In the genomic region with DNA sequence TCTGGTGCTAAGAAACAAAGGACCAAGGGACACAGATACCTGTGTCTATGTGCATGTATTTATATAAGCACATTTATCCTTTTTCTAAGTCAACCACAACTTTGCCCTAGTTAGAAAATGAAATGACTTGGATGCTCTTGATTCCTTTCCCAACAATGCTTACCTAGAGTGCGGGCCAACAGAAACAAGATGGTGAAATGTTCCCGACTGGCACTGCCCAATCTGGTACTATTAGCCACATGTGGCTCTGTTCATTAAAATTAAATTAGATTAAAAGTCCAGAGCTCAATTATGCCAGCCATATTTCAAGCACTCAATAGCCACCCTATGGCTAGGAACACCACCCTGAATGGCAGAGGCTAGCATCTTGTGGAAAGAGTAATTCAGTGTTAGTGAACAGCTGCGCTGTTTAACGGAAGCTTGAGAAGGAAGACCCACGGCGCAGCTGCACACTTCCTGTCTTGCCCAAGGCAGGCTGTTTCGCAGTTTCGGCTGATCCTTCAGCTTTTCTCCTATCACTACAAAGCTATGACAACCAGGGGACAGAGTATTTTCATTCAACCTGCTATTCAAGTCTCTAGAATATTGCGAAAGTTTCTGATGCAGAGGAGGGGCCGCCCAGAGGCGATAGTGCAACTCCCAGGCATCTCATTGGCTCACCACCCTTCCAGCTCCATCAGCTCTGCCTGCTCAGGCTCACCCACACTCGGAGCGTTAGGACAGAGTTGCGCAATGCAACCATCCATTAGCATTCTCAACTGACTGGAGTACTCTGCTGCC, we compare ENCODE assay signal across 8 mouse cellular contexts. TPM values are rescaled to one million over a fixed set of nuclear protein-coding genes. Genes with fewer than 3 reads are reported as not detected.
DNase-seq lines count a peak whose midpoint lies in the region; ATAC-seq and TF ChIP-seq lines count a peak whose summit lies in the region.

No protein-coding gene starts in this region.

- H3K4me2 ChIP-seq in heart, embryonic 11.5 days: no peak overlapping the region

- WGBS in heart, embryonic 11.5 days (ENCODE audit: insufficient replicate concordance): 70% methylated on average over 14 of the region's 14 CpGs
- WGBS in kidney, adult 2 months: 58% methylated on average over 14 of the region's 14 CpGs

- no peak for TF ChIP-seq POLR2A in bone marrow macrophage, adult 2 months (IDR thresholded peaks at IDR 0.05; ENCODE audit: borderline replicate concordance, low read depth, low read length)
- TF ChIP-seq POLR2A in kidney, adult 2 months (IDR thresholded peaks at IDR 0.05; ENCODE audit: low read depth, low read length): no peak

- no peaks in the 10 kb centered on the region for H3K36me3 ChIP-seq in heart, embryonic 11.5 days (ENCODE audit: control insufficient read depth, insufficient read depth, low read length)
- H3K36me3 ChIP-seq in kidney, adult 2 months (ENCODE audit: control insufficient read depth, insufficient read depth, low read length): no peaks in the 10 kb centered on the region

- H3K4me1 ChIP-seq in heart, embryonic 11.5 days (ENCODE audit: control insufficient read depth, insufficient read depth, low read length): no peaks in the 10 kb centered on the region
- H3K4me1 ChIP-seq in bone marrow macrophage, adult 2 months (ENCODE audit: control insufficient read depth, insufficient read depth, low read length): peaks cover 8% of the 10 kb centered on the region
- no peaks in the 10 kb centered on the region; the same call in 1 of the 2 replicates for H3K4me1 ChIP-seq in kidney, adult 2 months (ENCODE audit: control insufficient read depth, insufficient read depth, low read length)

- H3K9me3 ChIP-seq in heart, embryonic 11.5 days (replicated peaks; ENCODE audit: control insufficient read depth, low read length): no peaks in the 10 kb centered on the region

- no peaks in the 10 kb centered on the region for H3K27me3 ChIP-seq in heart, embryonic 11.5 days (ENCODE audit: control insufficient read depth, insufficient read depth, low read length)
- no peaks in the 10 kb centered on the region for H3K27me3 ChIP-seq in kidney, adult 2 months (replicated peaks; ENCODE audit: control insufficient read depth, insufficient read depth, low read length)

- no peak overlapping the region for H3K27ac ChIP-seq in heart, embryonic 11.5 days (ENCODE audit: low read depth, low read length)
- peak overlapping the region; percentile 72 for H3K27ac ChIP-seq in bone marrow macrophage, adult 2 months (ENCODE audit: insufficient read depth, low read depth, low read length)
- H3K27ac ChIP-seq in kidney, adult 2 months (ENCODE audit: insufficient read depth, low read depth, low read length): no peak overlapping the region

- DNase-seq in heart, adult 11 months: peak; percentile 98
- peak; percentile 79 for DNase-seq in kidney, adult 2 months
- DNase-seq in lung, postnatal 36 days: peak; percentile 95
- DNase-seq in thymus, postnatal 0 days (ENCODE audit: low spot score): peak; percentile 78
- DNase-seq in c-Kit-positive CD71-positive TER-119-positive erythroid progenitor cells, embryonic 14.5 days (ENCODE audit: low spot score): no peak
- no peak for DNase-seq in layer of hippocampus, adult 11-12 months (ENCODE audit: low spot score)

- no peak overlapping the region for H3K4me3 ChIP-seq in heart, embryonic 11.5 days (ENCODE audit: low read depth, low read length)
- H3K4me3 ChIP-seq in bone marrow macrophage, adult 2 months (ENCODE audit: insufficient read depth, low read length): peak overlapping the region; percentile 52
- 0 out of 2 replicates have a peak overlapping the region, but pooled peaks have one; percentile 6 for H3K4me3 ChIP-seq in kidney, adult 2 months (ENCODE audit: insufficient read depth, low read depth, low read length)

- no peak overlapping the region for H3K9ac ChIP-seq in heart, embryonic 11.5 days (ENCODE audit: low read depth, low read length)

- TF ChIP-seq CTCF in bone marrow macrophage, adult 2 months (IDR thresholded peaks at IDR 0.05; ENCODE audit: low read depth, low read length): no peak
- TF ChIP-seq CTCF in kidney, adult 2 months (conservative IDR thresholded peaks at IDR 0.05; ENCODE audit: insufficient read depth, insufficient read length, low read depth, low read length): 0 out of 2 replicates have a peak, but pooled peaks have one; percentile 2

- ATAC-seq in heart, embryonic 11.5 days (replicated peaks; ENCODE audit: insufficient number of reproducible peaks, low FRiP score, low TSS enrichment): no peak

RNA-seq across cellular contexts. Expression of gene 4930523C07Rik, which starts 34.9 kb away (rescaled TPM):
- 13.3 and 15.0 TPM in 2 replicates for polyA plus RNA-seq in heart, embryonic 11.5 days (2014; fragmentation: Nextera tagmentation; extraction: Ambion mirVana)
- 8.8 and 9.3 TPM in 2 replicates for polyA plus RNA-seq in bone marrow macrophage, adult 2 months (2012; ENCODE audit: insufficient read depth, insufficient read length, missing spikeins)
- polyA plus RNA-seq in kidney, adult 2 months (2012; rRNA removed): 8.4 and 9.5 TPM in 2 replicates
- 87.9 and 98.6 TPM in 2 replicates for polyA plus RNA-seq in thymus, postnatal 0 days (2015; fragmentation: Nextera tagmentation; extraction: Ambion mirVana)

Comparison
In these comparisons a context has a peak if more than half of its experiments do, and no peak if none do; other contexts are left out.
1. DNase-seq: peak in heart, adult 11 months (single experiment), kidney, adult 2 months (single experiment), lung, postnatal 36 days (single experiment) and thymus, postnatal 0 days (single experiment); none in c-Kit-positive CD71-positive TER-119-positive erythroid progenitor cells, embryonic 14.5 days (single experiment) and layer of hippocampus, adult 11-12 months (single experiment).